Mouse (Mus musculus): ENCODE results near the gene Hmg20a.

DNA sequence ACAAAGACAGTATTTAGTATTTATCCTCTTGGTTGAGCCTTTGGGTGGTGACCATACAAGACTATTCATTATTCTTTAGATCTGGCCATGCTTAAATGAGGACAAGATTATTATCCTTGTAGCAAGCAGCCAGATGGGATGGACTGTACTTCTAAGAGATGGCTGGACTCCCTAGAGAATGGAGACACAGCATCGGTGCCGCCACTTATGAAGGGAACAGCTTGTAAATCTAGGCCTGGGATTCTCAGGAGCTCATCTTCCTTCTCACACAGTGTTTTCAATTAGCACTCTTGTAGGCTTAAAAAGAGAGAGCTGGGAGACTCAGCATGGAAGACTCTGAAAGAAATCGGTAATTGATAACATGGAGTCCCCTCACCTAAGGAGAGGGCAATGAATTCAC lies 74.0 kb downstream of the Hmg20a start:
- no peak for TF ChIP-seq CTCF (IDR thresholded peaks at IDR 0.05; ENCODE audit: low read depth, low read length)
- no peak for TF ChIP-seq POLR2A (IDR thresholded peaks at IDR 0.05; ENCODE audit: borderline replicate concordance, low read depth, low read length)

All from bone marrow macrophage, adult 2 months (primary cell).